Mouse (Mus musculus): ENCODE measurements at regions not wholly inside any gene's neighbourhood (a gene's known extent, or its start where the extent isn't known, plus 50 kb on each side); places are given as distances from the start of the nearest gene placed in this dataset.

- DNase-seq (ENCODE audit: low spot score in 2 of 2) = no peak
Measured at GRCm38 (mm10) chr4:127419786-127420120, 61.8 kb upstream of the Gjb5 start.

GRCm38 (mm10) chr4:127419062-127419785 lies 61.2 kb upstream of the Gjb5 start:
- DNase-seq (ENCODE audit: low spot score in 2 of 2) = no peak

- DNase-seq (ENCODE audit: low spot score in 2 of 2) = no peak
Measured at GRCm38 (mm10) chr4:127416906-127417305, 58.9 kb upstream of the Gjb5 start.

GRCm38 (mm10) chr4:127413997-127414964 lies 56.3 kb upstream of the Gjb5 start:
- DNase-seq (ENCODE audit: low spot score in 2 of 2) = no peak
